Mouse (Mus musculus) bone marrow macrophage, adult 2 months (primary cell): ENCODE results near the gene Rnf26. TPM values are rescaled to one million over a fixed set of nuclear protein-coding genes. Genes with fewer than 3 reads are reported as not detected.

Experiments
- H3K27ac ChIP-seq: 2 replicates; pipeline ENCODE4 v1.5.1; 2012; ENCODE audit warnings: low read depth, low read length; ENCODE audit not compliant: insufficient read depth
- H3K4me1 ChIP-seq: 2 replicates; pipeline ENCODE4 v1.6.1; 2012; ENCODE audit warnings: low read length; ENCODE audit not compliant: control insufficient read depth, insufficient read depth
- H3K4me3 ChIP-seq: 2 replicates; pipeline ENCODE4 v1.5.1; 2012; ENCODE audit warnings: mild to moderate bottlenecking, low read length, moderate library complexity; ENCODE audit not compliant: insufficient read depth
- CTCF ChIP-seq: IDR thresholded peaks from 2 replicates; pipeline ENCODE4 v1.5.1; 2012; ENCODE audit warnings: low read depth, mild to moderate bottlenecking, low read length, moderate library complexity
- POLR2A ChIP-seq: IDR thresholded peaks from 2 replicates; pipeline ENCODE4 v1.6.1; 2012; ENCODE audit warnings: mild to moderate bottlenecking, low read depth, low read length, borderline replicate concordance
- polyA plus RNA-seq: library from polyadenylated mRNA; stranded (reverse); fragments of >200 nt; gene quantifications from 2 replicates; pipeline ENCODE4 v1.2.4, GENCODE M21; 2012; ENCODE audit not compliant: missing spikeins, insufficient read depth, insufficient read length

The Rnf26 gene
- polyA plus RNA-seq, 1 experiment, result 25.0 TPM

DNA sequence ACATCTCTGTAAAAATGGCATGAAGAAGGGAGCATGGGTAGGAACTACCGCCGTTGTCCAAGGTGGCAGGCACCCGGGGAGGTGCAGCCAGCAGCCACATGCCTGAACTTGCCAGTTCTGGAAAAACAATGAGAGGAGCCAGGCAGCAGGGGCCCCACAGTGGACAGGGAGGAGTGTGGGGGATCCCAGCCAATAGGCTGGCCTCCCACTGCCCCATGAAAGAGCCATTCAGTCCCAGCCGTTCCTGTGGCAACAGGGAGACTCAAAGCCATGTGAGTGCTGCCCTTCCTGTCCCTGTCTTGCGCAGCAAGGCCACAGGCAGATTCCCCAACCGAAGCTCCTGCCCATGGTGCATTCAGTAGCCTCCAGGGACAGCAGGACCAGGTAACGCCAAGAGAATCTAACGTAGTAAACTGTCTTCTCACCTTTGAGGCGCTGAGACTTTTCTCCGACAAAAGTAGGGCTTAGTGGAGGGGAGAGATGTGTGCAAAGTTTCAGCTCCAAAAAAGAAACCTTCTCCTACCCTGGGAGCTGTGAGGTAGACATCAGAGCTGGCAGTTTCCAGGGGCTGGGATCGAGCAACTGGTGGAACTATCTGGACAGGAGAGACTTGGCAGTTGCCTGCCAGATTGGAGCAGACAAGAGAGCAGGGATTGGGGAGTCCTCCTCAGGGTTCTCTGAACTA lies 41.3 kb downstream of the Rnf26 start:
- TF ChIP-seq CTCF (no peak), POLR2A (no peak)
- no peak overlapping the region for H3K27ac ChIP-seq
- H3K4me1 ChIP-seq, result peaks cover 4% of the 10 kb centered on the region; the same call in 1 of the 2 replicates
- H3K4me3 ChIP-seq, result no peak overlapping the region

- Histone ChIP-seq H3K4me1 (peaks cover 4% of the 10 kb centered on the region; the same call in 1 of the 2 replicates), H3K4me3 (no peak overlapping the region), H3K27ac (no peak overlapping the region)
- TF ChIP-seq POLR2A, result no peak
Observed at GRCm38 (mm10) chr9:44070844-44071231, 42.5 kb downstream of the Rnf26 start.

DNA sequence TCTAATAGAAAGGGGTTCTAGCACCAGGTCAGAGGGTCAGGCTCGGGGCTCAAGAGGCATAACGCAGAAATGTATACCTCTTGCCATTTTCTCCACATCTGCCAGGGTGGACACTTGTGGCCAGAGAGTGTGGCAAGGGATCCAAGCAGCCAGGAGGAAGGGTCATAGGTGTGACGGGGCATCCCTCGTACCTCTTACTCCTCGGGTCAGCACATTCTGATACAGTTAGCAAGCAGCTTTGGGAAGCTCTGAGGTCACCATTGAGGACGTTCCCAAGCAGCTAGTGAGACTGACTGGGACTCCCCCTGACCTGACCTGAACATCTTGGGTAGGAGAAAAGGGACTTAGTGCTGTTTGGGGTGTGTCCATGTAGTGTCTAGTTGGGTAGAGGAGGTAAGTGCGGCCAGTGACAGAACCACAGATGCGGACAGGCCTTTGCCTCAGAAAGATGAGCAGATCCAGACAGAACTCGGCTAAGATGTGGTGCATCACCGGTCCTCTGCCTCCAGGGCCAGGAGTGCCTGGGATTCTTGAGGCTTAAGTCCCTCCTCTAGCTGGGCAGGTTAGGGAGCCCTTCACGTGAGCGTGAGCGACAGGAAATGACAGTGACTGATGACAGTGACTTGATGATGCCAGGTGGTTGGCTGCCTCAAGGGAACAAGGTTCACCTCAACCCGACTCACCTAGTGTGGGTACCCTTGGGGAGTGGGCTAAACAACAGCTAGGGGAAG lies 43.0 kb downstream of the Rnf26 start:
- H3K4me3 ChIP-seq, result no peak overlapping the region
- no peak overlapping the region for H3K27ac ChIP-seq
- H3K4me1 ChIP-seq, result peaks cover 4% of the 10 kb centered on the region; the same call in 1 of the 2 replicates
- TF ChIP-seq POLR2A (no peak), CTCF (no peak)

DNA sequence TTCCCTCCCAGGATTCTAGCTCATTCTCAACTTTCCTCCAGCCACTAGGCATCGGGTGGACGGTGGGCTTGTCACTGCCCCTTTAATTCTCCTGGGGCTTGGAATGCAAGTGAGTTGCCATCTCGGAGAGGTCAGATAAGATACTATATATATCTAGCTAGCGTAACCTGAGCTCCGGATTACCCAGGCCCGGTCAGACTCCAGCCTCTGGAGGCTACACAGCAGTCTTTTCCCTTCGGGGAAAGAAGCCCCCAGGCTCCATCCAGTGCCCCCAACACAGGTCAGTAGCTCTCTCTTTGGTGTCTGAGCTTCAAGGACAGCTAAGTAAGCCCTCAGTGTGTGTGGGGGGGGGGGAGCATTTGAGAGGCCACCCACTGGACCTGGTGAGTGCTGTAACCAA lies 44.1 kb downstream of the Rnf26 start:
- Histone ChIP-seq H3K4me3 (no peak overlapping the region), H3K4me1 (peaks cover 4% of the 10 kb centered on the region; the same call in 1 of the 2 replicates), H3K27ac (no peak overlapping the region)
- TF ChIP-seq POLR2A, result no peak
- no peak for TF ChIP-seq CTCF

GRCm38 (mm10) chr9:44067960-44068330 lies 45.4 kb downstream of the Rnf26 start:
- TF ChIP-seq CTCF (no peak), POLR2A (no peak)
- Histone ChIP-seq H3K4me1 (peaks cover 4% of the 10 kb centered on the region; the same call in 1 of the 2 replicates), H3K27ac (no peak overlapping the region), H3K4me3 (no peak overlapping the region)

GRCm38 (mm10) chr9:44067241-44067959 lies 45.9 kb downstream of the Rnf26 start:
- TF ChIP-seq CTCF (no peak), POLR2A (no peak)
- Histone ChIP-seq H3K4me3 (peak overlapping the region; percentile 62), H3K4me1 (peaks cover 4% of the 10 kb centered on the region; the same call in 1 of the 2 replicates), H3K27ac (no peak overlapping the region)

GRCm38 (mm10) chr9:44066785-44067225 lies 46.5 kb downstream of the Rnf26 start, which contains the start of gene Usp2:
TSS of gene Usp2 (plus strand) at chr9:44067021.
- Histone ChIP-seq H3K27ac (no peak within 1 kb of the TSS), H3K4me3 (peak within 1 kb of the TSS; percentile 62), H3K4me1 (peaks cover 4% of the 10 kb centered on the region; the same call in 1 of the 2 replicates)
- peak; percentile 34; the same call in 1 of the 2 replicates for TF ChIP-seq CTCF
- no peak for TF ChIP-seq POLR2A

DNA sequence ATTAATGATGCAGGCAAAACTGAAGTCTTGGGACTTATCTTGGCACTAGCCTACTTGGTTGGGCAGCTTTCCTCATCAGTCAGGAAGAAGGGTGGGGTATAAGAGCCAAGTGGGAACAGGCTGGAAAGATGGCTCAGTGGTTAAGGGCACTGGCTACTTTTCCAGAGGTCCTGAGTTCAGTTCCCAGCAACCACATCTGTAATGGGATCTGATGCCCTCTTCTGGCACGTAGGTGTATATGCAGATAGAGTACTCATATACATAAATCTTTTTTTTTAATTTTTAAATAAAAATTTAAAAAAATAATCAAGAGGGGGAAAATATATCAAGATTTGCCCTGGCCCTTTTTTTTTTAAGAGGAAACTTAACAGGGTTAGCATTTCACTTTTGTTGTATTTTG lies 48.1 kb downstream of the Rnf26 start:
- Histone ChIP-seq H3K4me1 (peaks cover 4% of the 10 kb centered on the region; the same call in 1 of the 2 replicates), H3K4me3 (no peak overlapping the region), H3K27ac (no peak overlapping the region)
- TF ChIP-seq CTCF, result no peak
- TF ChIP-seq POLR2A, result no peak

- H3K27ac ChIP-seq, result no peak overlapping the region
- no peaks in the 10 kb centered on the region for H3K4me1 ChIP-seq
- TF ChIP-seq CTCF, result no peak
- TF ChIP-seq POLR2A, result no peak
- no peak overlapping the region for H3K4me3 ChIP-seq
Observed at GRCm38 (mm10) chr9:44058606-44059005, 54.7 kb downstream of the Rnf26 start.
